Mouse (Mus musculus) forebrain, embryonic 13.5 days (tissue): ENCODE data around the gene Hoxc13. TPM values are rescaled to one million over a fixed set of nuclear protein-coding genes. Genes with fewer than 3 reads are reported as not detected.

Experiments
- ATAC-seq: fragments of 200-750 bp; cut with Nextera tagmentation; 2 replicates; pipeline ENCODE4 v1.8.0; 2017
- H3K27ac ChIP-seq: fragments of 300-500 bp; sonication (generic); 2 replicates; pipeline ENCODE4 v1.5.1; 2015; ENCODE audit warnings: inconsistent platforms, mild to moderate bottlenecking, moderate library complexity
- H3K27me3 ChIP-seq: fragments of 300-500 bp; sonication (generic); 2 replicates; pipeline ENCODE4 v1.6.1; 2015; ENCODE audit warnings: mild to moderate bottlenecking, inconsistent platforms
- H3K36me3 ChIP-seq: fragments of 300-500 bp; sonication (generic); 2 replicates; pipeline ENCODE4 v1.6.1; 2015; ENCODE audit warnings: mild to moderate bottlenecking, inconsistent platforms; ENCODE audit not compliant: poor library complexity, severe bottlenecking
- H3K4me1 ChIP-seq: fragments of 300-500 bp; sonication (generic); 2 replicates; pipeline ENCODE4 v1.6.1; 2015; ENCODE audit warnings: inconsistent platforms
- H3K4me2 ChIP-seq: fragments of 300-500 bp; sonication (generic); 2 replicates; pipeline ENCODE4 v1.6.1; 2015; ENCODE audit warnings: inconsistent platforms, mild to moderate bottlenecking, moderate library complexity
- H3K4me3 ChIP-seq: fragments of 300-500 bp; sonication (generic); 2 replicates; pipeline ENCODE4 v1.5.1; 2015; ENCODE audit warnings: mild to moderate bottlenecking, inconsistent platforms
- H3K9ac ChIP-seq: fragments of 300-500 bp; sonication (generic); 2 replicates; pipeline ENCODE4 v1.6.1; 2015; ENCODE audit warnings: mild to moderate bottlenecking, inconsistent platforms
- H3K9me3 ChIP-seq: fragments of 300-500 bp; sonication (generic); replicated peaks from 2 replicates; pipeline ENCODE4 v1.6.1; 2016; ENCODE audit warnings: inconsistent platforms
- WGBS: fragments of 180-500 bp; shearing (Covaris S2); methylation state at CpG from one replicate; pipeline ENCODE4 v1.1.7; 2015; 5-methylcytosine and 5-hydroxymethylcytosine counted together
- polyA plus RNA-seq: library from polyadenylated mRNA; unstranded; fragments of >200 nt; fragmentation: Nextera tagmentation; extraction: Ambion mirVana; gene quantifications from 2 replicates; pipeline ENCODE4 v1.2.1, GENCODE M21; 2015

The Hoxc13 gene
- polyA plus RNA-seq, 1 experiment from 2014 or later: not detected

GRCm38 (mm10) chr15:102920619-102921018 is 284 bp upstream of the Hoxc13 start:
- 2% methylated on average over 17 of the region's 20 CpGs for WGBS
- Histone ChIP-seq H3K27me3 (peaks cover 99% of the 10 kb centered on the region), H3K36me3 (no peaks in the 10 kb centered on the region), H3K4me3 (peak overlapping the region; percentile 21), H3K4me2 (peak overlapping the region; percentile 43), H3K9me3 (no peaks in the 10 kb centered on the region), H3K27ac (no peak overlapping the region), H3K4me1 (no peaks in the 10 kb centered on the region), H3K9ac (no peak overlapping the region)
- peak; percentile 76 for ATAC-seq

DNA sequence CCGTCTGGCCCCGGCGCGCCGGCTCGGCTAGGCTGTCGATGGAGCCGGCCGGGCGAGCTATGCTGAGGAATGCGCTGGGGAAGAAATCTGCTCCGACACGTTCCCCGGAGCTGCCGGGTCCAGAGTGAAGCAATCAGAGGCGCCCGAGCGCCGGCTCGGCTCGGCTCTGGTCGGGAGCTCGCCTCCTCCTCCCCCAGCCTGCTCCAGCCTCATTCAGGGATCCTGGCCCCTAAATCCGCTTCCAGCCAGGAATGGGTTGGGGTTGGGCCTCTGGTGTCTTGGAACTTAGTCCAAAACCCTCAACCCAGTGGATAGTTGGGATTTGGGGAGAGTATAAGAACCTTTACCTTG is 1.1 kb downstream of the Hoxc13 start:
- Histone ChIP-seq H3K27me3 (peaks cover 99% of the 10 kb centered on the region), H3K36me3 (no peaks in the 10 kb centered on the region), H3K9ac (no peak overlapping the region), H3K4me2 (no peak overlapping the region), H3K9me3 (no peaks in the 10 kb centered on the region), H3K4me1 (no peaks in the 10 kb centered on the region), H3K4me3 (no peak overlapping the region), H3K27ac (no peak overlapping the region)
- WGBS: 0% methylated on average over 24 of the region's 24 CpGs
- ATAC-seq: no peak

GRCm38 (mm10) chr15:102922636-102923500 is 2.0 kb downstream of the Hoxc13 start:
- WGBS: 9% methylated on average over 6 of the region's 6 CpGs
- no peak for ATAC-seq

GRCm38 (mm10) chr15:102927032-102927645 is 6.2 kb downstream of the Hoxc13 start:
- H3K4me3 ChIP-seq: no peak overlapping the region
- H3K27me3 ChIP-seq: peaks cover 99% of the 10 kb centered on the region
- no peaks in the 10 kb centered on the region for H3K9me3 ChIP-seq
- H3K4me2 ChIP-seq: no peak overlapping the region
- H3K9ac ChIP-seq: no peak overlapping the region
- H3K36me3 ChIP-seq: no peaks in the 10 kb centered on the region
- under 1% methylated on average over 40 of the region's 40 CpGs for WGBS
- no peak overlapping the region for H3K27ac ChIP-seq
- no peak for ATAC-seq
- no peaks in the 10 kb centered on the region for H3K4me1 ChIP-seq

More at GRCm38 (mm10) chr15:102922636-102923500, 2.0 kb downstream of the Hoxc13 start:
- Histone ChIP-seq H3K36me3 (no peaks in the 10 kb centered on the region), H3K27ac (no peak overlapping the region), H3K4me3 (no peak overlapping the region), H3K4me2 (no peak overlapping the region), H3K27me3 (peaks cover 99% of the 10 kb centered on the region), H3K4me1 (no peaks in the 10 kb centered on the region), H3K9ac (no peak overlapping the region), H3K9me3 (no peaks in the 10 kb centered on the region)

GRCm38 (mm10) chr15:102931706-102932358 is 10.9 kb downstream of the Hoxc13 start:
- Histone ChIP-seq H3K36me3 (no peaks in the 10 kb centered on the region), H3K9ac (no peak overlapping the region), H3K4me2 (no peak overlapping the region), H3K9me3 (no peaks in the 10 kb centered on the region; the same call in 1 of the 2 replicates), H3K27ac (no peak overlapping the region), H3K4me1 (no peaks in the 10 kb centered on the region), H3K27me3 (peaks cover 100% of the 10 kb centered on the region), H3K4me3 (no peak overlapping the region)
- no peak for ATAC-seq
- WGBS: 1% methylated on average over 23 of the region's 23 CpGs

DNA sequence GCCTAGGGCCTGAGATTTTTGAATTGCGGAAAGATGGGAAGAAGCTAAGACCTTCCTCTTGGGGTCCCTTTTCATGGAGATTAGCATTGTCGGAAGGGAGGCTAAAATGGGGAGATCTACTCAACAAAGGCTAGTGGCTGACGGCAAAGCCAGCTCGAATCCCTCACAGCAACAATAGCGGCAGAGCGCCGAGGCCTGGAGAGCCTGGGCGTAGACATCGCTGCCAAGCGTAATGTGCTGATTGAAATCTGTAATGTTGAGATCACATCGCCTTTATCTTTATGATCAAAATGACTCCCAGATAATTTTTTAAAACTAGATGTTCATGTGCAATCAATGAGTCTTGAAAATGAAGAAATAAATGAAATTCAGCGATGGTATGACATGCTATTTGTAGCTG is 13.5 kb downstream of the Hoxc13 start:
- Histone ChIP-seq H3K36me3 (no peaks in the 10 kb centered on the region), H3K9ac (no peak overlapping the region), H3K4me3 (no peak overlapping the region), H3K4me1 (0 out of 2 replicates have a peak, but pooled peaks cover under 1% of the 10 kb centered on the region), H3K9me3 (no peaks in the 10 kb centered on the region; the same call in 1 of the 2 replicates), H3K27ac (no peak overlapping the region), H3K4me2 (no peak overlapping the region), H3K27me3 (peaks cover 100% of the 10 kb centered on the region)
- under 1% methylated on average over 12 of the region's 12 CpGs for WGBS
- ATAC-seq: no peak

GRCm38 (mm10) chr15:102934897-102935296 is 14.0 kb downstream of the Hoxc13 start:
- WGBS: under 1% methylated on average over 27 of the region's 27 CpGs
- Histone ChIP-seq H3K9me3 (no peaks in the 10 kb centered on the region; the same call in 1 of the 2 replicates), H3K27me3 (peaks cover 100% of the 10 kb centered on the region), H3K4me3 (no peak overlapping the region), H3K4me2 (no peak overlapping the region), H3K4me1 (0 out of 2 replicates have a peak, but pooled peaks cover 5% of the 10 kb centered on the region), H3K9ac (no peak overlapping the region), H3K27ac (no peak overlapping the region), H3K36me3 (no peaks in the 10 kb centered on the region)
- ATAC-seq: no peak

- Histone ChIP-seq H3K4me1 (0 out of 2 replicates have a peak, but pooled peaks cover 5% of the 10 kb centered on the region), H3K27ac (no peak within 1 kb of the TSS), H3K9ac (no peak within 1 kb of the TSS), H3K4me3 (no peak within 1 kb of the TSS), H3K36me3 (no peaks in the 10 kb centered on the region), H3K4me2 (no peak within 1 kb of the TSS), H3K9me3 (no peaks in the 10 kb centered on the region; the same call in 1 of the 2 replicates), H3K27me3 (peaks cover 100% of the 10 kb centered on the region)
- 1% methylated on average over 31 of the region's 31 CpGs for WGBS
- ATAC-seq: no peak
Measured at GRCm38 (mm10) chr15:102936279-102936972, 15.5 kb downstream of the Hoxc13 start, which contains the start of gene Hoxc12. Hoxc12 (plus strand) TSS chr15:102936757.

DNA sequence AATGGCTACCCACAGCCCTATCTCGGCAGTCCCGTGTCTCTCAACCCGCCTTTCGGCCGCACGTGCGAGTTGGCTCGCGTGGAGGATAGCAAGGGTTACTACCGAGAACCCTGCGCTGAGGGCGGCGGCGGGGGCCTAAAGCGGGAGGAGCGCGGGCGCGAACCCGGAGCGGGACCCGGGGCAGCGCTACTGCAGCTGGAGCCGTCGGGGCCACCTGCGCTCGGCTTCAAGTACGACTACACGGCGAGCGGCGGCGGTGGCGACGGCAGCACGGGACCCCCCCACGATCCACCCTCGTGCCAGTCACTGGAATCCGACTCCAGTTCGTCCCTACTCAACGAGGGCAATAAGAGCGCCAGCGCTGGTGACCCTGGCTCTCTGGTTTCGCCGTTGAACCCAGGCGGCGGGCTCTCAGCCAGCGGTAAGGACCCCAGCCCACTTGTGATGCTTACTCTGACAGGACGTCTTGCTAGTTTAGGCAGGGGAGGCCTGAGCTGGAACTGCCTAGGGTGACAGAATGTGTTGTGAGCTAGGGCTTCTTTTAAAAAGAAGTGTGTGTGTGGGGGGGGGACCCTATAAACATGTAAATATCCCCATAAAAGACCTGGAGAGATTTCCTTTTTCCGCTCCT is 16.2 kb downstream of the Hoxc13 start:
- H3K27me3 ChIP-seq: peaks cover 100% of the 10 kb centered on the region
- H3K36me3 ChIP-seq: no peaks in the 10 kb centered on the region
- WGBS: under 1% methylated on average over 50 of the region's 50 CpGs
- H3K27ac ChIP-seq: no peak overlapping the region
- no peak overlapping the region for H3K4me2 ChIP-seq
- H3K4me1 ChIP-seq: 0 out of 2 replicates have a peak, but pooled peaks cover 5% of the 10 kb centered on the region
- H3K9me3 ChIP-seq: no peaks in the 10 kb centered on the region; the same call in 1 of the 2 replicates
- H3K9ac ChIP-seq: no peak overlapping the region
- no peak for ATAC-seq
- no peak overlapping the region for H3K4me3 ChIP-seq

DNA sequence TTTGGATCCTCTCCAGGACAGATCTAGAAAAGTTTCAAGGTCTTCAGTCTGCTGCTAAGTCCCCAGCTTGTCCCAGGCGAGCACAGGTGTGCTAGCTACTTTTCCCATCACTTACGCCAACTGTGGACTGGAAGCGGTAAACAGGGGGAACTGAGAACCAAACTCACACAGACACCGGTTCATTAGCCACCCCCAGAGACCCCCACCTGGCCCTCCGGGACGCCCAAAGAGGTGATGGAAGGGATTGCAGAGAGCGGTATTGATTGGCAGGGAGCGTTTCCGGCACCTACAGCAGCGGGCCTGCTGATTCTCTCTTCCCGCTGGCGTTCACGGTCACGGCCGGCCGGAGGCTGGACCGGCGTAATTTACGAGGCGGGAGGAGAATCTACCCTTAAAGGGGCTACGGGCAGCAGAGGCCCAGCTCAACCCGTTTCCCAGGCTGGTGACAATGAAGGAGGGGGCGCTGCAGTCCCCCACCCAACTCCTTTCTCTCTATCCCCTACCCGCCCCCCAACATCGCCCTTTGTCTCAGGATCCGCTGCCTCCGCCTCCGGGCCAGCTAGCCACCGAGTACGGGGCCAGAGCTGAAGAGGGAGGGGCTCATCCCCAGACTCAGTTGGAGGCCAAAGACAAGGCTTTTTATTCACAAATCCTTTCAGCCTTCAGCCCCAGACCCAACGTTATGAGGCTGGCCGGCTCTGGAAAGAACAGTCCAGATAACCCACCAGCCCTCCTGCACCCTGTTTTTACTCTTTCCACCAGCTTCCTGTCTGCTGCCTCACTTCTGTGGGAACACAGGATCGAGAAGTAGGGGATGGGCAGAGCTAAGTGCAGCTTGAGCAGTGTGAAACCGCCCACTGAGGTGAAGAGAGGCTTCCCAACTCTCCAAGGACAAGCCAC is 18.6 kb downstream of the Hoxc13 start:
- Histone ChIP-seq H3K27me3 (peaks cover 100% of the 10 kb centered on the region), H3K4me3 (no peak overlapping the region), H3K9me3 (no peaks in the 10 kb centered on the region; the same call in 1 of the 2 replicates), H3K4me2 (no peak overlapping the region), H3K27ac (no peak overlapping the region), H3K36me3 (no peaks in the 10 kb centered on the region), H3K9ac (no peak overlapping the region), H3K4me1 (peaks cover 9% of the 10 kb centered on the region; the same call in 1 of the 2 replicates)
- ATAC-seq: no peak
- under 1% methylated on average over 34 of the region's 34 CpGs for WGBS
